Mouse (Mus musculus): ENCODE measurements around the gene Cyp2d34. TPM values are rescaled to one million over a fixed set of nuclear protein-coding genes. Genes with fewer than 3 reads are reported as not detected.

Cyp2d34 gene
- total RNA-seq (2021), result not detected

GRCm38 (mm10) chr15:82620531-82621202 is at the start of gene Cyp2d34:
TSS of gene Cyp2d34 (minus strand) at chr15:82620946.
- no peak for DNase-seq

DNA sequence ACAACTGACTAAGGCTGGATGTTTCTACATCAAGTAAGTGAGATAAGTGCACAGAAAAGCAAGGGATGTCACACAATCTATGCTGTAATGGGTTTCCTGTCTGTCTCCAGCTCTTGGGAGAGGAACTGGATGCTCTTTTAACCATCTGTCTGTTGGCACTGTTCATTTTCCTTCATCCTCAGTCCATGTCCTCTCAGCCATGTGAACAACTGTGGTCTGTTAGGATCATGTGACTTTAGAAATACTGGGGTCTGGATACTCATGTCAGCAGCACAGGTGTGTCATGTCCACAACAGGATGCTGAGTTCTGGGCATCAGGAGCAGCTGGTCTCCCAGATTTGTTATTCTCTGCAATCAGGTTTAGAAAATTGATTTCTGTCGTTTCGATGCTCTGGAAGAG is 35.6 kb upstream of the Cyp2d34 start:
- peak; percentile 13 to 45 for DNase-seq

- DNase-seq, result no peak
Measured at GRCm38 (mm10) chr15:82644371-82644770, 23.6 kb upstream of the Cyp2d34 start.

GRCm38 (mm10) chr15:82643771-82644170 is 23.0 kb upstream of the Cyp2d34 start:
- no peak for DNase-seq

DNA sequence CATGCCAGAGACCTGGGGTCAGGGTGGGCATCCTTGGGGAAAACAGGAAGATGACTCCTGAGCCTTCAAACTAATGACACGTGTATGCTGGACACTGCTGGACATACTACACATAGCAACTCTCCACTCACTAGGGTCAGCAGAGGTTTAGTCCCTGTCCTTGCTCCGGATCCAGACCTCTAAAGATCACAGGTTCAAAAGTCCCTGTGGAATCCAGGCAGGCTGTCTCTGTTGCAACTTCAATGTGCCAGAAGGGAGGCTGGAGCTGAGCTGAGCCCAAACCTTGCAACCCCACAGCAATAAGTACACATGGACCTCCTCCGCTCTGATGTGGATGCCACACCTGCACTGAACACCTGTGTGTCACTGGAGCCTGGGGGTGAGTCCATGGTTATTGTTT is 22.0 kb upstream of the Cyp2d34 start:
- no peak for DNase-seq

DNA sequence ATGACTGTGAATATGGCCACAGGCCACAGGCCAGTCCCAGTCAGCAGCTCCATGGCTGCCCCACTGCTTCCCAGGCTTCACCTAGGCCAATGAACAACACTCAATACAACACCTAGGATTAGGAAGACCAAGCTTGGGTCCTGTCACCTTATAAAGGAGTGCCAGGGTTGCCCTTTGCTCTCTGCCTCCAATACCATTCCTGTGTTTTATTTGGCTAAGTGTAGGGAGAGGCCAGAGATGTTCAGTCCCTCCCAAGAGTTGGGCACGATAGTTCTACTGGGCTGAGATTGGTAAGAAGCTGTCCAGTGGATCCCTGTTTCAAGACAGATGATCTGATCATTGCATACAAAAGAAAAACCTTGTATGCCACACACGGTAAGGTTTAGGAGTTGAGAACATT is 21.2 kb upstream of the Cyp2d34 start:
- DNase-seq, result no peak

- no peak for DNase-seq
Measured at GRCm38 (mm10) chr15:82641390-82641789, 20.6 kb upstream of the Cyp2d34 start.

DNA sequence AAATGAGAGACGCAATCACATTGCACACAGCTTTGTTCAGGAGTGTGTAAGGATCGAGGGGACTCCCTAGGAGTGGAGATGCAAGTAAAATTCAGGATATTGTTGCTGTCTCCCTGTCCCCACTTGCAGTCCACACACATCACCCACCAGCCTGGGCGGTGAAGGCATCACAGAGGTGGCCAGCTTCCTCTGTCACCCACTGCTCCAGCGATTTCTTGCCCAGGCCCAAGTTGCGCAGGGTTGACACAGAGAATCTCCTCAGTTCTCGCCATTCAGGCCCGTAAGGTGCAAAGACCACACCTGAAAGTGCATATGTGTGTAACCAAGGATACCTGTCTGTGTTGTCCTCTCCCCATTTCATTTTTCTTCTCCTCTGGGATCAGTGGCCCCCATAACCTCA is 19.5 kb upstream of the Cyp2d34 start:
- DNase-seq, result no peak

- DNase-seq, result no peak
Measured at GRCm38 (mm10) chr15:82637130-82638075, 16.7 kb upstream of the Cyp2d34 start.

GRCm38 (mm10) chr15:82634976-82635375 is 14.2 kb upstream of the Cyp2d34 start:
- no peak for DNase-seq

DNA sequence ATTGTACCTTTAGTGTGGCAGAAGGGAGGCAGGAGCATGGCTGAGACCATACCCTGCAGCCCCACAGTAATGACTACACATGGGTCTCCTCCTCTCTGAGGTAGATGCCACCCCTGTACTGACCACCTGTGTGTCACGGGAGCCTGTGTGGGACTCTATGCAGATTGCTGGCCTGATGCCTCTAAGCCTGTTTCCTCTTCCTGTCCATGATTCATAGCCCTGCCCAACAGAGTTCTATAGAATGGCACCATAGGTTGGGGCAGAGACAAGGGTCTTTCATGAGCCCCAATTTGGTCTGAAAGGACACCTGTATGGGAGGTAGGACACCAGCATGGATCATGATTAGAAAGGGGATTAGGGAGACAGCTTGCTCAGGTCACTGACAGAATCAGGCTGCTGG is 1.2 kb upstream of the Cyp2d34 start:
- no peak for DNase-seq

- no peak for DNase-seq
Measured at GRCm38 (mm10) chr15:82618362-82619020, 2.3 kb downstream of the Cyp2d34 start.

DNA sequence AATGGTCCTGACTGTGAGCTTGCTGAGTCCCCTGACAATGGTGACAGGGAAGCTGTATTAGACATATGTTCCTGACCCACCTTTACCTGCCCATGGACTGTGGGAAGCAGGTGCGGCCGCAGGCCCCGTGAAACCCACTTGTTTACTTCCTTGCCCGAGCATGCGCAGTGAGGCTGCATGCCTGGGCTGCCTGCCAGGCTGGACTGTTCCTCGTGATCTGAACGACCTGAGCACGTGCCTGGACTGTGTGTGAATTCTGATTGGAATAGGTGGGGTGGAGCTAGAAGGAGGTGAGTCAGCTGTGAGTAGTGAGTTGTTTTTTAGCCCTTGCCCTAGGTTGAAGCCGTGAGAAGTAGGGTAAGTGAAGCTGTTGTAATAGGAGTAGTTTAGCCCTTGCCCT is 38.1 kb downstream of the Cyp2d34 start:
- no peak for DNase-seq

- no peak for DNase-seq
Measured at GRCm38 (mm10) chr15:82579071-82579470, 41.7 kb downstream of the Cyp2d34 start.

DNA sequence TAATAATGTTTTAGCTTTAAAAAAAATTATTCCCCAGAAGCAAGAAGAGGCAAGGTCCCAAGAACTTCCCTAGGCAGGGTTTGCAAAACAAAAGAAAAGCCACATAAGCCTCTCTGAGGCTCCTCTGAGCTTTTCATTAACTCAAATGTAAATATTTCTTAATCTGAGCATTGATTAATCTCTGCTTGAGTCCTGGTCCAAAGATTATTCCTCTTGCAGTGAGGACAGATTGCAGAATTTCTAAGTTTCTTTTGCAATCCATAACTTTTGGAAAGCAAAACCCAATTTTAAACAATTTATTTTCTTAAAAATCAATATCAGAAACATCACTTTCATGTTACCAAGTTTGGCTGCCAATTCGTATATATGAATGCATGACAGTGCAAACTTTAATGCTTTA is 47.9 kb downstream of the Cyp2d34 start:
- no peak for DNase-seq

Small RNA genes lying within 50 kb of the gene (microRNA-seq; reads per million reads assigned to microRNA genes)
- 0 reads per million in 2 experiments for gene Gm27463
- 0 reads per million in 2 experiments for gene Gm27742

Other genes with a start within 250 kb of the Cyp2d34 start
- gene Cyp2d22, start 240.7 kb downstream of the Cyp2d34 start, total RNA-seq (2021), result 10 to 100 TPM; 40.9 to 47.4 TPM
- gene Cyp2d11, start 226.9 kb downstream of the Cyp2d34 start, total RNA-seq (2021), result not detected
- gene Cyp2d10, start 213.8 kb downstream of the Cyp2d34 start, total RNA-seq (2021), result not detected
- not detected for gene Cyp2d9, start 187.5 kb downstream of the Cyp2d34 start, total RNA-seq (2021)
- gene Cyp2d12, start 65.9 kb downstream of the Cyp2d34 start, total RNA-seq (2021), result not detected
- gene Cyp2d40, start 143.2 kb upstream of the Cyp2d34 start, total RNA-seq (2021), result not detected
- gene Cyp2d26, start 173.3 kb upstream of the Cyp2d34 start, total RNA-seq (2021), result not detected

Data from layer of hippocampus, postnatal 36 days (tissue).